Mouse (Mus musculus): ENCODE measurements around the gene Aebp1.

The Aebp1 gene

DNA sequence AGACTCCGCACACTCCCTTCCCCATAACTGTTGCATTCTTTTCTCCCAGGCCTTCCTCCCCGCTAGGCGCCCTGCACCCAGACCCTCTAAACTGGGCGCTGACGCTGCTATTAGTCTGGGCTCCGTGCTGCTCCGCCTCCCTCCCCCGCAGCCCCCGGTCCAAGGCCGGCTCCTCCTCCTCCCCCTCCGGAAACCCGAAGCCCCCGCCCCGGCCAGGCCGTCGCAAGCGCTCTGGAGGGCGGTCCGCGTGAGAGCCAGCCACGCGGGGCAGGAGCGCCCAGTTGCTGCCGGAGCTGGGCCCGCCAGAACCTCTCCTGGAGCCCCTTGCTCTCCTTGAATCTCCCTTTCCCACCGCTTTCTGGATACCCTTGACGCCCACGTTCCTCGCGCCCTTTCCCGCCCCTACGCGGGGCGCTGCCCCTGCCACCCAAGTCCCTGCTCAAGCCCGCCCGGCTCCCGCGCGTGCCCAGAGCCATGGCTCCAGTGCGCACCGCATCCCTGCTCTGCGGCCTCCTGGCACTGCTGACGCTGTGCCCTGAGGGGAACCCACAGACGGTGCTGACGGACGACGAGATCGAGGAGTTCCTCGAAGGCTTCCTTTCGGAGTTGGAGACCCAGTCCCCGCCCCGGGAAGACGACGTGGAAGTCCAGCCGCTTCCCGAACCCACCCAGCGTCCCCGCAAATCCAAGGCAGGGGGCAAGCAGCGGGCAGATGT lies at the start of gene Aebp1:
Gene Aebp1 (plus strand): TSS at position 270 of the 716 bp plus-strand sequence.
- no peak for DNase-seq (ENCODE audit: low spot score in 2 of 2)

- DNase-seq (ENCODE audit: low spot score in 2 of 2): no peak
Observed at GRCm38 (mm10) chr11:5813381-5813780, 48.4 kb upstream of the Aebp1 start.

- no peak for DNase-seq (ENCODE audit: low spot score in 2 of 2)
Observed at GRCm38 (mm10) chr11:5819223-5819622, 42.5 kb upstream of the Aebp1 start.

DNA sequence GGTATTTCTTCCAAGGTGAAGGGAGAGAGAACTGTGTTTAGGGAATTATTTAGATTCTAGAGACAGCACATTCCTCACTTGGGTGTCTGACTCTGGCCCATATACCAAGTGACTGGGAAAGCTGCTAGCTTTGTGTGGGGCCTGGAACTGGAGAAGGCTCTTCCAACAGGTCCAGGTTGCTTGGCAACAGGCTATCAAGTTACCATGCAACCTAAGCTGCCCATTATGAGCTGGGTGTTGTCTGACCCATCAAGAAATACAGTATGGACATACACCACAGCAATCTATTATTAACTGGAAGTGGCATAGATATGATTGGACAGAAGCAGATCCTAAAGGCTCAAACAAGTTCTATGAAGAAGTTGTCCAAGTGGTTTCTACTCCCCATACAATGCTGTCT lies 36.3 kb upstream of the Aebp1 start:
- DNase-seq (ENCODE audit: low spot score in 2 of 2): no peak

- DNase-seq (ENCODE audit: low spot score in 2 of 2): no peak
Observed at GRCm38 (mm10) chr11:5827931-5828330, 33.8 kb upstream of the Aebp1 start.

GRCm38 (mm10) chr11:5828509-5829191 lies 33.1 kb upstream of the Aebp1 start:
- DNase-seq (ENCODE audit: low spot score in 2 of 2): no peak

GRCm38 (mm10) chr11:5829327-5829726 lies 32.4 kb upstream of the Aebp1 start:
- no peak for DNase-seq (ENCODE audit: low spot score in 2 of 2)

GRCm38 (mm10) chr11:5834506-5834905 lies 27.2 kb upstream of the Aebp1 start:
- DNase-seq (ENCODE audit: low spot score in 2 of 2): no peak

DNA sequence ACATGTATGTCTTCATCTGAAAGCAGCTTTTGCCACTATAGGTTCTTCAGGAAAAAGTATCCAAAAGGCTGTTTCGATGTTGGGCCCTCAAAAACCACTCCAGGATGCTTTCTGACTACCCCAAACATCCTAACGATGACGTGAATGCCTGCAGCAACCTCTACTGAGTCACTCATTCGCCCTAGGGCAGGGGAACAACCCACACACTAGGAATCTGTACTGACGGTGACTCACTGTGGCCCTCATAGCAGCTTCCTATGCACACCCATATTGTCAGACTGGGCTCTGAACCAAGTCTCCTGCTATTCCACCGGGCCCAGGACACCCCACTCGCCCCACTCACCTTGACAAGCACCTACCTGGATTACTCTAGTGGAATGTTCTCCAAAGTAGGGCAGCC lies 26.7 kb upstream of the Aebp1 start:
- no peak for DNase-seq (ENCODE audit: low spot score in 2 of 2)

GRCm38 (mm10) chr11:5836126-5836525 lies 25.6 kb upstream of the Aebp1 start:
- peak in 1 of 2 experiments; percentile 36 for DNase-seq (ENCODE audit: low spot score in 2 of 2)

- peak; percentile 79 for DNase-seq (ENCODE audit: low spot score in 2 of 2)
Observed at GRCm38 (mm10) chr11:5837251-5838246, 24.2 kb upstream of the Aebp1 start, which contains the start of gene Polm. Gene Polm, minus strand, starts transcription at chr11:5838016.

- DNase-seq (ENCODE audit: low spot score in 2 of 2): no peak
Observed at GRCm38 (mm10) chr11:5840346-5840745, 21.4 kb upstream of the Aebp1 start.

GRCm38 (mm10) chr11:5841751-5842150 lies 20.0 kb upstream of the Aebp1 start:
- no peak for DNase-seq (ENCODE audit: low spot score in 2 of 2)

DNA sequence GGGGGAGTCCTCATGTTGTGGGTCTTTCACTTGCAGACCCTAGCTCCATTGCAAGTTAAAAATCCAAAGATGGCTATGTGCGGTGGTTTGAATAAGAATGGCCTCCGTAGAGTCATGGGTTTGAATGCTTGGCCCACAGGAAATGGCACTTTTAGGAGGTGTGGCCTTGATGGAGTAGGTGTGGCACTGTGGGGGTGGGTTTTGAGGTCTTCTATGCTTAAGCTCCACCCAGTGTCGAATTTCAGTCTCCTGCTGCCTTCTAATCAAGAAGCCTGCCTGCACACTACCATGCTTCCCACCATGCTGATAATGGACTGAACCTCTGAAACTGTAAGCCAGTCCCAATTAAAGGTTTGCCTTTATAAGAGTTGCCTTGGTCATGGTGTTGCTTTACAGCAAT lies 18.6 kb upstream of the Aebp1 start:
- DNase-seq (ENCODE audit: low spot score in 2 of 2): no peak

DNA sequence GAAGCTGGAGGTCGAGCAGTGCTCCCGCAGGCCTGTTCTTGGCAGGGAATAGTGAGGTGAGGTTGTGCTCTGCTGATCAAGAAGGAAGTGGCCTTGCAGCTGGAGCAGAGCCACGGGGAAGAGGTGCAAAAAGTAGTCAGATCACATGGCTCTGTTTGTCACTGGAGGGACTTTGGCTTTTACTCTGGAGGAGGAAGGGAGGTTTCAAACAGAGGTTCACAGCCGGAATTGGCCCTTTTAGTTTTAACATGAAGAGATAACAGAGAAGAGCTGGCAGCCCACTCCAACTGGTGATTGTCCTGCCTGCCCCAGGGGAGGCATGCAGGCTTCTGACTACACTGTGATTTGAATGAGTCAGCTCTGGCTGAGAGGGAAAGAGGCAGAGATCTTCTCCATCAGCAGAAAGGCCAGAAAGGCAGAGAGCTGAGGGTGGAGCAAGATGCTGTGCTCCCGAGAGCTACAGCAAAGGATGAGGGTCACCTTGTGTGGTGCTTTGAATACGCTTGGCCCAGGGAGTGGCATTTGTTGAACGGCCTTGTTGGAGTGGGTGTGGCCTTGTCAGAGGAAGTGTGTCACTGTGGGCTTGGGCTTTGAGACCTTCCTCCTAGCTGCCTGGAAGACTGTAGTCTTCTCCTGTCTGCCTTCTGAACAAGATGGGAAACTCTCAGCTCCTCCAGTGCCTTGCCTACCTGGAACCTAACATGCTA lies 15.0 kb upstream of the Aebp1 start:
- no peak for DNase-seq (ENCODE audit: low spot score in 2 of 2)

DNA sequence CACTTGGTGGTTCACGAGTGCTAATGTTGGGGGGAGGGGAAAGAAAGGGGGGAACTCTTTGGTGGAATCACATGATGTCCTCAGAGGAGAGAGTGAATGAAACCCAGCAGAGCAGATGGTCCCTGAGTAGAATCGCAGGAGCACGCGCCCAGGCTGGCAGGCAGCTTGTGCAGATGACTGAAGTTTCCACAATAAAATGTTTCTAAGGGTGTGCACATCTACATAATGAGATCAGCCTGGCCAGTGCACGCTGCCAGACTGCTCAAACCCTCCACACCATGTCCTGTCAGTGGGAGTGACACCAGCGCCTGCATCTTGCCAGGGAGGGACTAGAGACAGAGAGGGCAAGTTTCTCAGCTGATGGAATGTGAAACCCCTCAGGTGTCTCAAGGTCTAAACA lies 13.0 kb upstream of the Aebp1 start:
- no peak for DNase-seq (ENCODE audit: low spot score in 2 of 2)

DNA sequence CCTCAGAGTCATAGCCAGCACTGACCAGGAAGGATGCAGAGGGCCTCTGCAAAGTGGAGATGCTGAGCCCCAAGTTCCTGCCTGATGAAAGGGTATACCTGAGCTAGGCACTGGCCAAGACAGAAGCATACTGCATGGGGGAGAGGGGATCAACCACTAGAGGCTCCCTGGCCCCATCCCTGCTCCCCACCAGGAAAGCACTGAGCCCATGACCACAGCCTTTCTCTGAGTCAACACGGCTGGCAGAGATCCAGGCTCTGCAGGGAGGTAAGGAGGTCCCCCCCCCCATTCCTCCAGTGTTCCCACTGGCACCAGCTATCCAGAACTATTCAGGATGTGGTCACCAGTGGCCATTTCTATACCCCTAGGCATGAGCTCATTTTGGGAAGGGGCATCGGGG lies 12.4 kb upstream of the Aebp1 start:
- no peak for DNase-seq (ENCODE audit: low spot score in 2 of 2)

DNA sequence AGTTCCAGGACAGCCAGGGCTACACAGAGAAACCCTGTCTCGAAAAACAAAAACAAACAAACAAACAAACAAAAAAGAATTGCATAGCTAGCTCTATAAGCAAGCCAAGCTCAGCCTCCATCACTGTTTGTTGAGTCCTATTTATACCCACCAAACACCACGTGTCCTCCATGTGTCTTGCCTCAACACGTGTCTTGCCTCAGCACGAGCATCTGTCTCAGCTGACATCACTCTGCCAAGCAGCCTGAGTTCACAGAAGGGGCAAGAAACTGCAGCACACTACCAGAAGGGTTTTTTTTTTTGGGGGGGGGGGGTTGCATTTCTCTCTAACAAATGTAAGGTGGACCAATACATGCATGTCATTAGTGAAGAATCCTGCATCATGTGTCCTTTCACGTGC lies 11.3 kb upstream of the Aebp1 start:
- peak in 1 of 2 experiments; percentile 45 for DNase-seq (ENCODE audit: low spot score in 2 of 2)

DNA sequence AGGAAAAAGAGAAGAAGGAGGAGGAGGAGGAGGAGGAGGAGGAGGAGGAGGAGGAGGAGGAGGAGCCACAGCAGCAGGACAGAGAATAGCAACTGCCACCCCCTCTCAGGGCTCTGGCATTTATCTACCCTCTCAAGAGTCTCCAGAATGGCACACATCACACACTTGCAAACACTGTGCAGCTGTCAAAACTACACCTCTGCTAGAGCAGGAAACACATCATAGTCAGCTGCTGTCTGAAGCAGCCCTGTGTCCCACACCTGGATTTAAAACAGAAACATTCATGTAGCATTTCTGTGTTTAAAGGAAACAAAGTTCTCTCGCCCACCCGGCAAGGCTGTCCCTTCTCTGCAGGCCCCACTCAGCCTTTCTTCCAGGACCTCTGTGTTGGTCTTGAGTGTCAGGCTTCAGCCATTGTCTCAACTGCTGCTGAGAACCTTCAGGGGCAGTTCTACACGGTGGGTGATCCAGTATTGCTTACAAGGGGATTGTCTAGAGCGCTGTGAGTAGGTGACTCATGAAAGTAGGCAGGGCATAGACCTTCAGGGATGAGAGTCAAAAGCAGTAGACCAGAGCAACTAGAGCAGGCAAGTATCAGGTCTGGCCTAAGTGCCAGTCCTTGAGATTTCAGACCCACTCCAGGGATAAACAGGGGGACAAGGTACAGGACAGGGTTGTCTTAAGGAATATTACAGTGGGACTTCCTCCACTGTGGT lies 10.6 kb upstream of the Aebp1 start:
- DNase-seq (ENCODE audit: low spot score in 2 of 2): peak; percentile 58 to 67

GRCm38 (mm10) chr11:5852314-5852713 lies 9.4 kb upstream of the Aebp1 start:
- DNase-seq (ENCODE audit: low spot score in 2 of 2): no peak

DNA sequence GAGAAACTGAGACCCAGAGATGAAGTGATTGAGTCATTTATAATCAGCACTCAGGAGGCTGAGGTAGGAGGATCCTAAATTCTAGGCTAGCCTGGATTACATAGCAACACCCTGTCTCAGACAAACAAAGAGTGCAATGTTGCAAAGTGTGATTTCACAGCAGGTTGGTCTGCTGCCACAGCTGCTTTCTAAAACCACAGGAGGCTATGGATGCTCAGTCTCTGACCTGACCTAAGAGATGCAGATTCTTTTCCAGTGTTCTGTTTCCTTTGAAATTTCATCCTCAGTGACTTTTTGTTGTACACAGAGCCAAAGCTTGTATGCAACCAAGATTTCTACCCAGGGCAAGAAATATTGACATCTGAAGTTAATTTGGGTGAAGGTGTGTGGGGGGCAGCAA lies 6.3 kb upstream of the Aebp1 start:
- DNase-seq (ENCODE audit: low spot score in 2 of 2): no peak
